Mouse (Mus musculus): ENCODE results near the gene Olfr1141. TPM values are rescaled to one million over a fixed set of nuclear protein-coding genes. Genes with fewer than 3 reads are reported as not detected.

The Olfr1141 gene
- polyA plus RNA-seq (2016; fragmentation: Nextera tagmentation; extraction: Ambion mirVana) = not detected in 2 replicates

DNA sequence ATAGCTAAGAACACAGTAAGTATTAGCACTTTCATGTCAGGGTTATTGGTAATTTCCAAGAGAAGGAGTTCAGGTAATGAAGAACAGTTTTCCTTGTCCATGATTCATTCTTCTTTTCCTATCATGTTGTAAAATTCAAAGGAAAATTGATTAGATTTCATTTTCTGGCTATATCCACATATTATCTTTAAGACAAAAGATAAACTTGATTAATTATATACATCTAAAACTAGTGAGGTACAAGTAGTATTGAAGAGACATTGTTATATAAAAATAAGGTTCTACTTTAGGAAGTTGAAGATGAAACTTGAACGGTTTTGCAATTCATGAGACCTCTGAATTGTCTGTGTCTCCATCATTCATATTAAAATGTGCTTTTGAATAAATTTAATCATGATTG, at the start of gene Olfr1141:
TSS of gene Olfr1141 (minus strand) at position 101 of the 400 bp plus-strand sequence.
- no peaks in the 10 kb centered on the region for H3K9me3 ChIP-seq
- H3K4me3 ChIP-seq (replicated peaks) = no peak within 1 kb of the TSS
- no peaks in the 10 kb centered on the region for H3K27me3 ChIP-seq
- H3K9ac ChIP-seq (replicated peaks) = no peak within 1 kb of the TSS
- no peak within 1 kb of the TSS for H3K4me2 ChIP-seq
- H3K36me3 ChIP-seq = no peaks in the 10 kb centered on the region
- H3K27ac ChIP-seq = no peak within 1 kb of the TSS
- WGBS = 76% methylated on average over 1 of the region's 1 CpGs
- no peaks in the 10 kb centered on the region for H3K4me1 ChIP-seq (replicated peaks)
- ATAC-seq (ENCODE audit: insufficient number of reproducible peaks, insufficient read depth, low FRiP score, low TSS enrichment, low read depth) = no peak

DNA sequence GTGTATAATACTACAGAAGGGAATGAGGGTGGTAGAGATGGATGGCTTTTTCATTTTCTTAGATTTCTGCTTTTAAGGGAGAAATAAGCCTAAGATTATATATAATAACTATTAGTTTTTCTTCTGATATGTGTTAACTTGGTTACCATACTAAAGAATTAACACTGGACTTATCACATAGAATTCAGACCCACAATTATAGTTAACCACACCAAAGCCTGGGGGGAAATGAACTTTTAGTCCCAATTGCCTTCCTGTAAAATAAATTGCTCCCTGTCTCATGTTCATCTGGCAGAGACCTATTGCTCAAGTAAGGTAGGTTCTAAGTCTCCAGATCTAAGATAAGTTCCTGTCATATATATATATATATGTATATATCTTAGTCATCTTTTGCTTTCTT, 46.5 kb upstream of the Olfr1141 start, which contains the start of gene Olfr1143:
TSS of gene Olfr1143 (plus strand) at position 301 of the 400 bp plus-strand sequence.
- no peaks in the 10 kb centered on the region for H3K27me3 ChIP-seq
- no peaks in the 10 kb centered on the region for H3K4me1 ChIP-seq (replicated peaks)
- H3K36me3 ChIP-seq = no peaks in the 10 kb centered on the region
- H3K9me3 ChIP-seq = no peaks in the 10 kb centered on the region
- no peak within 1 kb of the TSS for H3K9ac ChIP-seq (replicated peaks)
- no peak for ATAC-seq (ENCODE audit: insufficient number of reproducible peaks, insufficient read depth, low FRiP score, low TSS enrichment, low read depth)
- no peak within 1 kb of the TSS for H3K4me2 ChIP-seq
- H3K27ac ChIP-seq = no peak within 1 kb of the TSS
- H3K4me3 ChIP-seq (replicated peaks) = no peak within 1 kb of the TSS

DNA sequence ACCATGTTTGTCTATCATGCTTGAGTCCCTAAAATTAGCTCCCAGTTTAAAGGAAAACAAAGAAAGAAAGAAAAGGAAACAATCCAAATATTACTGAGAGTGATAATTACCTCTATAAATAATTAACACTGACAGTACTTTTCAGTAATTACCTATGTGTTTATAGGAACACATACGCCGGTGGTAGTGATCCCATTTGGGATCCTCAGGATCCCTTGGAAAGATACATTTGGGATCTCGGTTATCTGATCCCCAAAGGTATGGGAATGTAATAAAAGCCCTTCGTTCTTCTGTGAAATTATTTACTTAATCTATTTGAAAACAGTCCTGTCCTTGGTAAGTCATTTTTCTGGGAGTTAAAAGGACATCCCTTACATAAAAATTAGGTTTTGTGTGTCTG, 25.4 kb upstream of the Olfr1141 start, which contains the start of gene Olfr152:
TSS of gene Olfr152 (plus strand) at position 301 of the 400 bp plus-strand sequence.
- Histone ChIP-seq H3K9me3 (no peaks in the 10 kb centered on the region), H3K4me1 (replicated peaks) (no peaks in the 10 kb centered on the region), H3K36me3 (no peaks in the 10 kb centered on the region), H3K4me3 (replicated peaks) (no peak within 1 kb of the TSS), H3K27ac (no peak within 1 kb of the TSS), H3K4me2 (no peak within 1 kb of the TSS), H3K27me3 (no peaks in the 10 kb centered on the region), H3K9ac (replicated peaks) (no peak within 1 kb of the TSS)
- no peak for ATAC-seq (ENCODE audit: insufficient number of reproducible peaks, insufficient read depth, low FRiP score, low TSS enrichment, low read depth)
- WGBS = 81% methylated on average over 4 of the region's 4 CpGs

DNA sequence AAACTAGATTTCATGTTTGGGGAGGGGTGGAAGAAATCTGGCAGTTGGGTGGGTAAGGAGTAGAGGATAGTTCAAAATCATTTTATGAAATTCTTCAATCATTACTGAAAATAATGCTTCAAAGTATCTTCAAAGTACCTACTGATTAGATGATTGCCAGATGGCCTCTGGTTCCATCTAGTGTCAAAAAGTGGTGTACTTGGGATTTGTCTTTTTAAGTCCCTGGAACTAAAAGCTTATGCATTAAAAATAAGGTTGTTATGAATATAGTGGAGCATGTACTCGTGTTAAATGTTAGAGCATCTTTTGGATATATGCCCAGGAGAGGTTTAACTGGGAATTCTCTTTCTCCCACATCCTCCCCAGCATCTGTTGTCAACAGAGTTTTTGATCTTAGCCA, 22.4 kb upstream of the Olfr1141 start:
- H3K36me3 ChIP-seq = no peaks in the 10 kb centered on the region
- no peak for ATAC-seq (ENCODE audit: insufficient number of reproducible peaks, insufficient read depth, low FRiP score, low TSS enrichment, low read depth)
- no peaks in the 10 kb centered on the region for H3K4me1 ChIP-seq (replicated peaks)
- no peaks in the 10 kb centered on the region for H3K9me3 ChIP-seq
- H3K27me3 ChIP-seq = no peaks in the 10 kb centered on the region
- WGBS = 54% methylated on average over 1 of the region's 1 CpGs
- H3K27ac ChIP-seq = no peak overlapping the region
- H3K4me2 ChIP-seq = no peak overlapping the region
- H3K9ac ChIP-seq (replicated peaks) = no peak overlapping the region
- no peak overlapping the region for H3K4me3 ChIP-seq (replicated peaks)

DNA sequence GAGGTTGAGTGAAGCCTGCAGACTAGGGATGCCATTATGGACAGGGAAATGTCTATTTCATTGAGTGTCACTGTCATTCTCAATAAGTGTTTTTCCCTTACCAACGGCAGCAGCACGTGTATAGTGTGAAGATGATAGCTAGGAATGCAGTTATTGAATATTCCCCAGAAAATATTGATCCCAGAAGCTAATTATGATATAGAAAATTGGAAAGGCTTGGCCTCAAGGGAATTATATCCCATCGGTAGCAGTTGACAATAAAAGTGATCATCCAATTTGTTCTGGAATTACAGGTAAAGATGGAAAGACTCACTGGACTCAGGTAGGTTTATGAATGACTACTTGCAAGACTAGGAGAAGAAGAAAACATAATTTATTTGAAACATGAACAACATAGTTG, 10.3 kb downstream of the Olfr1141 start, which contains the start of gene Olfr1140:
TSS of gene Olfr1140 (plus strand) at position 301 of the 400 bp plus-strand sequence.
- Histone ChIP-seq H3K4me3 (replicated peaks) (no peak within 1 kb of the TSS), H3K27me3 (no peaks in the 10 kb centered on the region), H3K36me3 (no peaks in the 10 kb centered on the region), H3K9ac (replicated peaks) (no peak within 1 kb of the TSS), H3K4me2 (no peak within 1 kb of the TSS), H3K27ac (no peak within 1 kb of the TSS), H3K4me1 (replicated peaks) (no peaks in the 10 kb centered on the region), H3K9me3 (no peaks in the 10 kb centered on the region)
- WGBS = 77% methylated on average over 3 of the region's 3 CpGs
- no peak for ATAC-seq (ENCODE audit: insufficient number of reproducible peaks, insufficient read depth, low FRiP score, low TSS enrichment, low read depth)

DNA sequence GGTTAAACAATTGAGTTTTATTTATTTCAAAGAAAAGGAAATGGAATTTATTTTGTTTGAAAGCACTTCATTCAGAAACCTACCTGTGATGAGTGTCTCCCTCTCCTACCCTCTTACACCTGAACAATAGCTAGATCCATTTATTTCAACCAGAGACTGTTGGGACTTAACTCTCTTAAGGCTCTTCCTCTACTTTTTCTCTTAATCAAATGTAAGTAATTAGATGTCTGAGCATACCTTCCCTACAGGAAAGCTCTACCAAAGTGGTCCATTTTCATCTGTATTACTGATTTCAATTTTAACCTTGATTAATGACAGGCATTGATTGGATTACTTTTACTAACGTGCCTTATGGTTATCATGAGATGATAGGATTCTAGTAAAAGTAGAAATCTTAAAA, 13.9 kb downstream of the Olfr1141 start, which contains the start of gene Olfr1138:
TSS of gene Olfr1138 (minus strand) at position 101 of the 400 bp plus-strand sequence.
- WGBS = 77% methylated on average over 1 of the region's 1 CpGs
- Histone ChIP-seq H3K4me1 (replicated peaks) (no peaks in the 10 kb centered on the region), H3K9me3 (no peaks in the 10 kb centered on the region), H3K9ac (replicated peaks) (no peak within 1 kb of the TSS), H3K4me3 (replicated peaks) (no peak within 1 kb of the TSS), H3K27me3 (no peaks in the 10 kb centered on the region), H3K27ac (no peak within 1 kb of the TSS), H3K36me3 (no peaks in the 10 kb centered on the region), H3K4me2 (no peak within 1 kb of the TSS)
- no peak for ATAC-seq (ENCODE audit: insufficient number of reproducible peaks, insufficient read depth, low FRiP score, low TSS enrichment, low read depth)

DNA sequence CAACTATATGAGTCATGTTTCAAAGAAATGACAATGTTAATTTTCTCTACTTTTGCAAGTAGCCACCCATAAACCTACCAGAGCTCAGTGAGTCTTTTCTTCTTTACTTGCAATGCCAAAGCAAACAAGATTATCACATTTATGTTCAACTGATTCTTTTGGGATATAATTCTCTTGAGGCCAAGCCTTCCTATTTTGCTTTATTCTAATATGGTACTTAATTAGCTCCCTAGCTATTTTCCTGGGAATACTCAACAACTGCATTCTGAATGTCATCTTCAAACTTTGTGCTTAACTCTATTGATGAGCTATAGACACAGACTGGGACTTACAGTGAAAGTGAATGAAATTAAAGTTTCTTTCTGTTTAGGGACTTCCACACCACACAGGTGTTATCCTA, 40.7 kb downstream of the Olfr1141 start, which contains the start of gene Olfr1137:
TSS of gene Olfr1137 (minus strand) at position 101 of the 400 bp plus-strand sequence.
- Histone ChIP-seq H3K27ac (no peak within 1 kb of the TSS), H3K4me1 (replicated peaks) (no peaks in the 10 kb centered on the region), H3K4me3 (replicated peaks) (no peak within 1 kb of the TSS), H3K9ac (replicated peaks) (no peak within 1 kb of the TSS), H3K9me3 (no peaks in the 10 kb centered on the region), H3K4me2 (no peak within 1 kb of the TSS), H3K27me3 (no peaks in the 10 kb centered on the region), H3K36me3 (no peaks in the 10 kb centered on the region)
- no peak for ATAC-seq (ENCODE audit: insufficient number of reproducible peaks, insufficient read depth, low FRiP score, low TSS enrichment, low read depth)

Other genes with a start within 250 kb of the Olfr1141 start
- gene Pramel6, start 247.4 kb downstream of the Olfr1141 start, polyA plus RNA-seq (2016; fragmentation: Nextera tagmentation; extraction: Ambion mirVana) = not detected in 2 replicates
- not detected in 2 replicates for gene Olfr153, start 222.2 kb downstream of the Olfr1141 start, polyA plus RNA-seq (2016; fragmentation: Nextera tagmentation; extraction: Ambion mirVana)
- gene Olfr1128, start 208.4 kb downstream of the Olfr1141 start, polyA plus RNA-seq (2016; fragmentation: Nextera tagmentation; extraction: Ambion mirVana) = not detected in 2 replicates
- gene Olfr1129, start 180.1 kb downstream of the Olfr1141 start, polyA plus RNA-seq (2016; fragmentation: Nextera tagmentation; extraction: Ambion mirVana) = not detected in 2 replicates
- gene Olfr1130, start 147.8 kb downstream of the Olfr1141 start, polyA plus RNA-seq (2016; fragmentation: Nextera tagmentation; extraction: Ambion mirVana) = not detected in 2 replicates
- not detected in 2 replicates for gene Olfr1131, start 126.9 kb downstream of the Olfr1141 start, polyA plus RNA-seq (2016; fragmentation: Nextera tagmentation; extraction: Ambion mirVana)
- not detected in 2 replicates for gene Olfr1132, start 116.5 kb downstream of the Olfr1141 start, polyA plus RNA-seq (2016; fragmentation: Nextera tagmentation; extraction: Ambion mirVana)
- gene Olfr1133, start 106.6 kb downstream of the Olfr1141 start, polyA plus RNA-seq (2016; fragmentation: Nextera tagmentation; extraction: Ambion mirVana) = not detected in 2 replicates
- gene Olfr1134, start 95.5 kb downstream of the Olfr1141 start, polyA plus RNA-seq (2016; fragmentation: Nextera tagmentation; extraction: Ambion mirVana) = not detected in 2 replicates
- not detected in 2 replicates for gene Olfr1135, start 80.3 kb downstream of the Olfr1141 start, polyA plus RNA-seq (2016; fragmentation: Nextera tagmentation; extraction: Ambion mirVana)
- not detected in 2 replicates for gene Olfr1136, start 60.0 kb downstream of the Olfr1141 start, polyA plus RNA-seq (2016; fragmentation: Nextera tagmentation; extraction: Ambion mirVana)
- not detected in 2 replicates for gene Olfr1137, start 40.8 kb downstream of the Olfr1141 start, polyA plus RNA-seq (2016; fragmentation: Nextera tagmentation; extraction: Ambion mirVana)
- gene Olfr1138, start 14.0 kb downstream of the Olfr1141 start, polyA plus RNA-seq (2016; fragmentation: Nextera tagmentation; extraction: Ambion mirVana) = not detected in 2 replicates
- not detected in 2 replicates for gene Olfr1140, start 10.2 kb downstream of the Olfr1141 start, polyA plus RNA-seq (2016; fragmentation: Nextera tagmentation; extraction: Ambion mirVana)
- gene Olfr152, start 25.5 kb upstream of the Olfr1141 start, polyA plus RNA-seq (2016; fragmentation: Nextera tagmentation; extraction: Ambion mirVana) = not detected in 2 replicates
- not detected in 2 replicates for gene Olfr1143, start 46.6 kb upstream of the Olfr1141 start, polyA plus RNA-seq (2016; fragmentation: Nextera tagmentation; extraction: Ambion mirVana)
- gene Olfr1145, start 55.8 kb upstream of the Olfr1141 start, polyA plus RNA-seq (2016; fragmentation: Nextera tagmentation; extraction: Ambion mirVana) = not detected in 2 replicates
- gene Olfr1148, start 76.5 kb upstream of the Olfr1141 start, polyA plus RNA-seq (2016; fragmentation: Nextera tagmentation; extraction: Ambion mirVana) = not detected in 2 replicates
- gene Olfr1150-ps1, start 90.0 kb upstream of the Olfr1141 start, polyA plus RNA-seq (2016; fragmentation: Nextera tagmentation; extraction: Ambion mirVana) = not detected in 2 replicates
- not detected in 2 replicates for gene Olfr1151, start 101.9 kb upstream of the Olfr1141 start, polyA plus RNA-seq (2016; fragmentation: Nextera tagmentation; extraction: Ambion mirVana)
- gene Olfr1152, start 112.5 kb upstream of the Olfr1141 start, polyA plus RNA-seq (2016; fragmentation: Nextera tagmentation; extraction: Ambion mirVana) = not detected in 2 replicates
- not detected in 2 replicates for gene Olfr1153, start 141.0 kb upstream of the Olfr1141 start, polyA plus RNA-seq (2016; fragmentation: Nextera tagmentation; extraction: Ambion mirVana)
- not detected in 2 replicates for gene Olfr1154, start 151.2 kb upstream of the Olfr1141 start, polyA plus RNA-seq (2016; fragmentation: Nextera tagmentation; extraction: Ambion mirVana)
- not detected in 2 replicates for gene Olfr1155, start 191.1 kb upstream of the Olfr1141 start, polyA plus RNA-seq (2016; fragmentation: Nextera tagmentation; extraction: Ambion mirVana)
- not detected in 2 replicates for gene Olfr1156, start 199.1 kb upstream of the Olfr1141 start, polyA plus RNA-seq (2016; fragmentation: Nextera tagmentation; extraction: Ambion mirVana)
- gene Olfr1157, start 214.3 kb upstream of the Olfr1141 start, polyA plus RNA-seq (2016; fragmentation: Nextera tagmentation; extraction: Ambion mirVana) = not detected in 2 replicates
- gene Olfr74, start 220.7 kb upstream of the Olfr1141 start, polyA plus RNA-seq (2016; fragmentation: Nextera tagmentation; extraction: Ambion mirVana) = not detected in 2 replicates
- not detected in 2 replicates for gene Olfr1158, start 236.1 kb upstream of the Olfr1141 start, polyA plus RNA-seq (2016; fragmentation: Nextera tagmentation; extraction: Ambion mirVana)